Mouse (Mus musculus) frontal cortex, postnatal 14 days (tissue): Measurements from ENCODE around the gene Slc6a21.
"Not testable (repeated sequence)": the region's sequence is repeated elsewhere in the genome, so short reads cannot be mapped to it uniquely, and the experiment has no call there.

ENCODE experiments used
- DNase-seq, 2 experiments: peaks; one replicate each; pipeline ENCODE4 v3.0.0; 2022; ENCODE audit warnings: low spot score in 2 of 2

Slc6a21 gene

DNA sequence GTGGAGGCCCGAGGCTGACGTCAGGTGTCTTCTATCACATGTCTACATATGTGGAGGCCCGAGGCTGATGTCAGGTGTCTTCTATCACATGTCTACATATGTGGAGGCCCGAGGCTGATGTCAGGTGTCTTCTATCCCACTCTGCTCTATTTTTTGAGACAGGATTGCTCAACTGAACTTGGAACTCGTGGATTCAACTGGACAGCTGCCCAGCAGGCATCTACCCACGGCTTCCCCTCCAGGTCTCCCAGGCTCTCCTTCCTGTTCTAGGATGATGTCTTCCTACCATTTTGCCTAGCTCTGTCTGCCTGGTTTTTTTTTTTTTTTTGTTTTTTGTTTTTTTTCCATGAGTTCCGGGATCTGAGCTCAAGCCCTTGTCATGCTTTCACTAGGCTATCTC, 21.5 kb upstream of the Slc6a21 start:
- DNase-seq = not testable (repeated sequence)

- peak; percentile 33 to 38 for DNase-seq
These were observed 20.1 kb upstream of the Slc6a21 start for GRCm38 (mm10) chr7:45257063-45257840.

GRCm38 (mm10) chr7:45259281-45259680, 18.0 kb upstream of the Slc6a21 start:
- DNase-seq = no peak

DNA sequence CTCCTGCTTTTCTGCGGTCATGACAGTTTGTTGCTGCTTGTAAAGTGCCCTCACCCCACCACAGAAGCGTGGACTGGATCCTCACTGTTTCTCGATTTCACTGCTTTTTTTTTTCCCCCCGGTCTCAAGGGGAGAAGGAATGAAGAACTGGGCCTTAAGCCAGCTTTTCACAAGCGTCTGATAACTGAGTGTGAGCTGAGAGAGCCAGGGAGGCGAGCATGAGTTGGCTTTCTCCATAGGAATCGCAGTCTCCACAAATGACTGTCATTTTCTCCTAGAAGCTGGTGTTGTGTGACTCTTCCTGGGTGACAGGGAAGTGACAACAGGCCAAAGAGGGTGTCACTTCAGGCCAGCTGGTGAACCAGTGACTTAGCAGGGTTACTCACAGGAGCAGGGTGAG, 15.0 kb upstream of the Slc6a21 start:
- DNase-seq = no peak

GRCm38 (mm10) chr7:45263006-45263607, 14.2 kb upstream of the Slc6a21 start:
- DNase-seq = no peak

DNA sequence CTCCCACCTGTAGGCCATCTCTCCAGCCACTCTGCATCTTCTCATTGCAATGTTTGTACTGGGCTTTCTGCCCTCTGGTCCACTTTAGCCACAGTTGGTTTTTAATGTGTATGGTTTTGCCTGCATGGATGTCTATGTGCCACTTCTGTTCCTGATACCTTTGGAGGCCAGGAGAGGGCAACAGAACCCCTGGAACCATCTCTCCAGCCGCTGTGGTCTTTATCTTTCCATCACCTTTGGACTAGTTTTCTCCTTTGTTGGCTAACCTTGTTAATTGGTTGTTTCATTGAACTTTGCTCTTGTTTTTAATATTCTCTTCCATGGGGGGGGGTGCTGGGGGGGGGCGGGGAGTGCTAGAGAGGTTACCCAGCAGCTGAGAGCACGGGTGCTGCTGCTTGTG, 13.0 kb upstream of the Slc6a21 start:
- no peak for DNase-seq

GRCm38 (mm10) chr7:45265518-45265917, 11.8 kb upstream of the Slc6a21 start:
- no peak for DNase-seq

DNA sequence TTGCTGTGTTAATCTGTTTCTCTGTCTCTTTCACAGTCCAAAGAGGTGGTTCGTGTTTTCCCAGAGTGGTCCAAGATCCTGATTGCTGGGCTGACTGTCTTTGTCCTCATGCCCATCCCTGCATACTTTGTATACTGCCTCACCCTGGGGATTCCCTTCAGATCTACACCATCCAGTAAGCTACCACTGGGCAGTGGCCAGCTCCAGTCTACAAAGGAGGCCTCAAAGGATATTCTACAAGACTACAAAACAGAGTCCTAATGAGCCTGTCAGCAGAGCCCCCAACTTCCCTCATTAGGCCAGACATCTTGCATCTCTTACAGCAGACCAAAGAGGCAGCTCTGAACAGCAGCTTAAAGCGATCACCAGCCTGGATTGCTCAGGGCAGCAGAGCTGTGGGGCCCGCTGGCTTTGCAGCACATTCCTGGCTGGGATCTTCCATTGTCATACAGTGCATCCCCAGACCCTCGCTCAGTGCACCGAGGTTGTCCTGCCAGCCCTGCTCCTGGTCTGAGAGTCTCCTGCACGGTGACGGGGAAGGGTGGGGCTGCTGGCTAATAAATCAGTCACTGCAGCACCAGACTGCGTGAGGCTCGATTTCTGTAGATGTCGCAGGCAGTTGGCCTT, 4.4 kb upstream of the Slc6a21 start:
- no peak for DNase-seq

DNA sequence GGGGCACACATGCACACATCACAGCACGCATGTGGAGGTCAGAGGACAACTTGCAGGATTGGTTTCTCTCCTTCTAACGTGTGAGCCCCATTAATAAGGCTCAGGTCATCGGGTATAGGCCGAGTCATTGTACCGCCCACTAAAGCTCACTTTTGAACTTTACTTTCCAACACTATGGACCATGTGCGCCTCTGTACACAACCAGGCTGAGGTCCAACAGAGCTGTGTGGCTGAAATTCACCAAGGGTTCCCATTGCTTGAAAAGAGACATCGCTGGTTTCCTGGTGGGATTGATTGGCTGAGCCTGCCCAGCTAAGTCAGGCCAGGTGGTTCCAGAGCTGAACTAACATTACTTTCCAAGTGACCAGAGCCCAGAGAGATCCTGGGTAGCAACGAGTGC, 3.6 kb upstream of the Slc6a21 start:
- no peak for DNase-seq

DNA sequence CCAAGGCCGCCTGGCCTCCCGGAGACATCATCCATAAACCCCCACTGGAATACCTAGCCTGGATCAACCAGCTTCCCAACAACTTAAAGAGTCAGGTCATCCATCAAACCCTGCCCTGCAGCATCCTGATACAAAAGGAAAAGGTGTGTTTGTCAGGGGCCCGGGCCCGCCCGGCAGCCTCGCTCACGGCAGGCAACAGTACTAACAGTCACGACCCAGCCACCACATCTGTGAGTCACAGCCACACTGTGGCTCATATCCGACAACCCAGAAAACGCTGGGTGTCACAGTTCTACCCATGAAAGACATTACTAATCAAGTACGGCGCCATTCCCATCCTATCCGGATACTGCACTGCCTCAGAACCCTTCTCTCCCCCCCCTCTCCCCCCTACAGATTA, 9.2 kb downstream of the Slc6a21 start:
- DNase-seq = no peak

DNA sequence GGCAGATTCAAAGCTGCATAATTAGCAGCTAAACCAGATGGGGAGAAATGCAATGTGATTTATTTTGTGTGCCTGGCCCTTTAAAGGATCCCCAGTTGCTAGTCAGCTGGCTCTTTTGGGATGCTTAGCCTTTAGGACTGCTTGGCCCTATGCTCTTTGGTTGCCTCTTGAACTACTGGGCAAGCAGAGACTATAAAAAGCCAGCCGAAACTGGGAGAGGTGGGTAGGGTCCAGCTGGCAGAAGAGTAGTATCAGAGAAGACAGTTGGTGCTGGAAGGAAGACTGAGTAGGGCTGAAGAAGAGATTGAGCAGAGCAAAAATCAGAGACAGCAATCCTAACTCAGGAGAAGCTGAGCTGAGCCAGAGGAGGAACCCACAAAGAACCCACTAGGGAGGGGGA, 19.3 kb downstream of the Slc6a21 start:
- no peak for DNase-seq

- DNase-seq = no peak
These were observed 20.2 kb downstream of the Slc6a21 start for GRCm38 (mm10) chr7:45297563-45297962.

DNA sequence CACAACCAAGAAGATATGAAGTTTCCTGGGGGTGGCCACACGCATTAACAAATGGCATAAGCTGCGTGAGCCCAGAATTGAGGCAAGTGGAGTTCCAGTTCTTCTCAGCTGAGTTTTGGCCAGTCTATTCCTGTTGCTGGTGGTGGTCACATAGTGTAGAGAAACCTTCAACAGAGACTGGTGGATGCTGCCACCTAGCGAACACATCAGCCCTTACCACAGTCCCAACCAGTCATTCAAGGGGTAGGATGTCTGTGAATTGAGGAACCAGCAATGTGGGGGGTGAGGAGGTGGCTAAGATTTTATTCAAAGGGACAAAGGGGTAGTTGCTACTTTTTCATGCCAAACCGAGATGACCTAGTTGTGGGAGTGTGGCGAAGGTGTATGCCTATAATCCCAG, 22.4 kb downstream of the Slc6a21 start:
- peak; percentile 73 to 74 for DNase-seq

DNA sequence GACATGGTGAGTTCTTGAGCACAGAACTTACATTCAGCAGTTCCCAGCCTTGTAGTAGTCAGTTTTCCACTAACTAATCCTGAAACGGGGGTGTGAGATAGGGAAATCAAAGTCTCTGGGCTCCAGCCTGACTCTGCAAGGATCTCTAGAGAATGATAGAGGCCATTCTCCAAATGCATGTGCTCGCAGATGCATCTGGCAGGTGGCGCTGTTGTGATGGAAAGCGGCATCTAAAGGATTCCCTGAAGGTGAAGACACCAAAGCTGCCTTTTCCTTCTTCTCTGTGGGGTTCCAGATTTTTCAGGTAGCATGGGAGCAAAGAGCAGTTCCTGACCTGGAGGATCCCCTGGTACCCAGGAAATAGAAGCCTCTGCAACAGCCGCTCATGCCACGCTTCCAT, 23.0 kb downstream of the Slc6a21 start:
- DNase-seq = peak; percentile 60 to 77

- no peak for DNase-seq
These were observed 25.3 kb downstream of the Slc6a21 start for GRCm38 (mm10) chr7:45302626-45303025.

DNA sequence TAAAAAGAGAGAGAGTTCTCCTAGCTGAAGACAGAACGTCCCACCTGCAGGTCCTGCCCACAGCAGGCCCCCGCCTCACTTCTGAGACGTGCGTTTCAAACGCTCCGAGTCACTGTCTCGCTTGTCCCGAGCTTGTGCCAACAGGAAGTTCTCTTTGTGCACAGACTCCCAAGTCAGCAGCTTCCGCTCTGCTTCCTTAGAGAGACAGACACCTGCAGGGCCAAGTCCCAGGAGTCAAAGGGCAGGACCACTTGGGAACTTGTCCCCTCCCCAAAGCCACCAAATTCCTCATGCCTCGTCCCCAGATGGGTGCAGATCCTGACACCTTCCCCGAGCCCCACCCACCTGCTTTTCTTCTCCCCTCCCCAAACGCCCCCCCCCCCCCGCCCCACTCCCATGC, 27.6 kb downstream of the Slc6a21 start:
- DNase-seq = no peak

GRCm38 (mm10) chr7:45305275-45305674, 28.0 kb downstream of the Slc6a21 start:
- peak in 1 of 2 experiments; percentile 55 for DNase-seq

- no peak for DNase-seq
These were observed 31.4 kb downstream of the Slc6a21 start for GRCm38 (mm10) chr7:45308551-45309240.

DNA sequence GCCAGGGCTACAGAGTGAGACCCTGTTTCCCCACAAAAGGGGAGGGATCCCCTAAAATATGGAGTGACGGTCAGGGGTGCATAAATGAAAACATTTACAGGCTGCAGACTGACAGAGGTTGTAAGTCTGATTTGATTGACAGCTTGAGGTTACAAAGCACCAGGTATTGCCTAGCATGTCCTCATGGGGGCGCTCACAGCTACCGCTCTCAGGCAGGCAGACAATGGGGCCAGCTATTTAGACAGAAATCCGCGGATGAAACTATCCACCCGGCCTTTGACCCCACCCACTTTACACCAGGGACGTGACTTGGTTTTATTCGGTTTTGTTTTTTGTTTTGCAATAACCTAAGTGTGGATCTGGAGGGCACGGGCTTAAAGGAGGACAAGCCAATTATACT, 32.1 kb downstream of the Slc6a21 start:
- DNase-seq = no peak

GRCm38 (mm10) chr7:45312023-45312422, 34.7 kb downstream of the Slc6a21 start:
- no peak for DNase-seq

DNA sequence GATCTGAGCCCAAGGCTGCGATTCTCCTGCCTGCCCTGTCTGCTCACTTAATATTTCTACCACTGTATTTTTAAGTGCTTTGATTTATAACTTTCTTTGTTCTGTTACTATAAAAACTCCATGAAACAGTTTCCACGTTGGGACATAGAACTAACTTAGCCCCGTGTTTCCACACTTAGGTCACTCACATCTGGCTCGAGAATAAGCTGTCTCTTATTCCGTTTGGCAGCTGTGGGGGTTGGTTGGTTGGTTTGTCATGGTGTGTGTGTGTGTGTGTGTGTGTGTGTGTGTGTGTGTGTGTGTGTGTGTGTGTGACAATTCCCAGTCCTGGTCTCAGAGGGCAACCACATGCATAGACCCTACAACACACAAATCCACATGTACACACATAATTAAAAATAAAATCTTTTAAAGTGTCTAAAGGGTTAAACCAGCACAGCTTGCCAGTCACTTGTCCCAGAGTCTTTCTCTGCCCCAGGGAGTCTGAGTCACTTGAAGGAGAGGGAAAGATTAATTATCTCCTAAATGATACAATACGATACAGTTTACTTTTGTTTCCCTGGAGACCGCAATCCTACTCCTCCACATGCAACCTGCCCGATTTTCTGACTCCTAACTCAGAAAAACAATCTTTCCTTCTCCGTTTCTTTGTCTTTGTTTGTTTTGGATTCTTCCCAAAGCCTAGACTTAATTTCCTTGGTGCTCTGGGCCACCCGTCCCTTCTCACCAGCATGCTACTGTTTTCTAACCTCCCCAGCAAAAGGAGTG, 35.6 kb downstream of the Slc6a21 start:
- DNase-seq = no peak

DNA sequence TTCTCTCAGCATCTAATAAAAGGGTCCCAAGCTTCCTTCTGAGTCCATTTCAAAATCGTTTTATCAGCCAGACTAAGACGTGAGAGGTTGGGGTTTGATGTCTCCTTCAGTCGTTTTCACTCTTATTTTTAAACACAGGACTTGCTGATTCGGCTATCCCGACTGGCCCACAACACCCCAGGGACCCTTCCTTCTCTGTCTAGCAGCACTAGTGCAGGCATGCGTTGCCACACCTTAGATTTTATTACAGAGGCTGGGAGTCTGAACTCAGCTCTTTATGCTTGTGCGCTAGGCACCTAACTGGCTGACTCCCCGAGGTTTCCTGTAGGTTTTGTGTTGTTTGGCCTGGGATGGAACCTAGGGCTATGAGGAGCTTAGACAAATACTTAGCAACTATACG, 36.2 kb downstream of the Slc6a21 start:
- no peak for DNase-seq
